Mouse (Mus musculus) limb, embryonic 13.5 days (tissue): ENCODE results near the gene Gm37240. TPM values are rescaled to one million over a fixed set of nuclear protein-coding genes. Genes with fewer than 3 reads are reported as not detected.

Source experiments
- ATAC-seq: fragments of 200-750 bp; cut with Nextera tagmentation; 2 replicates; pipeline ENCODE4 v1.8.0; 2017; ENCODE audit warnings: low read depth, moderate number of reproducible peaks, moderate TSS enrichment; ENCODE audit not compliant: low FRiP score
- H3K27ac ChIP-seq: fragments of 300-500 bp; sonication (generic); 2 replicates; pipeline ENCODE4 v1.5.1; 2015; ENCODE audit warnings: inconsistent platforms, mild to moderate bottlenecking, moderate library complexity
- H3K27me3 ChIP-seq: fragments of 300-500 bp; sonication (generic); 2 replicates; pipeline ENCODE4 v1.6.1; 2015; ENCODE audit warnings: mild to moderate bottlenecking, inconsistent platforms
- H3K36me3 ChIP-seq: fragments of 300-500 bp; sonication (generic); 2 replicates; pipeline ENCODE4 v1.6.1; 2015; ENCODE audit warnings: inconsistent platforms, mild to moderate bottlenecking, moderate library complexity
- H3K4me1 ChIP-seq: fragments of 300-500 bp; sonication (generic); 2 replicates; pipeline ENCODE4 v1.6.1; 2015; ENCODE audit warnings: inconsistent platforms
- H3K4me2 ChIP-seq: fragments of 300-500 bp; sonication (generic); replicated peaks from 2 replicates; pipeline ENCODE4 v1.6.1; 2015; ENCODE audit warnings: inconsistent platforms, mild to moderate bottlenecking, moderate library complexity
- H3K4me3 ChIP-seq: fragments of 300-500 bp; sonication (generic); 2 replicates; pipeline ENCODE4 v1.5.1; 2015; ENCODE audit warnings: moderate library complexity, mild to moderate bottlenecking, inconsistent platforms
- H3K9ac ChIP-seq: fragments of 300-500 bp; sonication (generic); 2 replicates; pipeline ENCODE4 v1.6.1; 2015; ENCODE audit warnings: mild to moderate bottlenecking, inconsistent platforms
- H3K9me3 ChIP-seq: fragments of 300-500 bp; sonication (generic); 2 replicates; pipeline ENCODE4 v1.6.1; 2016; ENCODE audit warnings: inconsistent platforms
- WGBS: fragments of 180-500 bp; shearing (Covaris S2); methylation state at CpG from one replicate; pipeline ENCODE4 v1.1.7; 2015; 5-methylcytosine and 5-hydroxymethylcytosine counted together
- polyA plus RNA-seq: library from polyadenylated mRNA; unstranded; fragments of >200 nt; fragmentation: Nextera tagmentation; extraction: Ambion mirVana; gene quantifications from 2 replicates; pipeline ENCODE4 v1.2.1, GENCODE M21; 2015

Gm37240 gene
- polyA plus RNA-seq, 1 experiment from 2014 or later = 6.1 TPM

GRCm38 (mm10) chr3:85275075-85275474 is 612.2 kb downstream of the Gm37240 start:
- no peak overlapping the region for H3K27ac ChIP-seq
- WGBS = 43% methylated on average over 10 of the region's 10 CpGs
- 0 out of 2 replicates have a peak, but pooled peaks cover 2% of the 10 kb centered on the region for H3K4me1 ChIP-seq
- H3K9me3 ChIP-seq = no peaks in the 10 kb centered on the region
- H3K4me2 ChIP-seq = no peak overlapping the region
- ATAC-seq = peak; percentile 64; the same call in 1 of the 2 replicates
- no peaks in the 10 kb centered on the region for H3K27me3 ChIP-seq
- no peaks in the 10 kb centered on the region for H3K36me3 ChIP-seq
- H3K9ac ChIP-seq = no peak overlapping the region
- H3K4me3 ChIP-seq = no peak overlapping the region

DNA sequence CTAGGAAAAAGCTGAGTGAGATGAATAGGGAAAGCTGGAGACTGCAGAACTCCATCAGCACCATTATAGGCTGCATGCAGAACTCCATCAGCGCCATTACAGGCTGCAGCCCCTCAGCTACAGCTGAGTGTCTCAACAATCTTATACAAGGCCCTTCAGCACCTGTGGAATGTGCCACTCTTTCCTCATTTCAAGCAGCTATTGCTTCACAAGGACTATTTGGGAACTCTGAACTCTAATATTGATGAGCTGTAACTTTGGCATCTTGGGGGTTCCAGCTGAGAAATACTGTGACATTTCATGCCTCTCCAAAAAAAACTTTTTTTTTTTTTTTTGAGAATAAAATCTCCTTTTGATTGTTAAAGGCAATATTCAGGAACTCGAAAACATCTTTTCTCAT is 615.8 kb downstream of the Gm37240 start:
- no peaks in the 10 kb centered on the region for H3K4me1 ChIP-seq
- no peak overlapping the region for H3K4me3 ChIP-seq
- H3K4me2 ChIP-seq = no peak overlapping the region
- H3K9ac ChIP-seq = no peak overlapping the region
- no peaks in the 10 kb centered on the region for H3K36me3 ChIP-seq
- 80% methylated on average over 2 of the region's 2 CpGs for WGBS
- H3K27me3 ChIP-seq = no peaks in the 10 kb centered on the region
- H3K9me3 ChIP-seq = no peaks in the 10 kb centered on the region
- no peak overlapping the region for H3K27ac ChIP-seq
- ATAC-seq = no peak

- 77% methylated on average over 2 of the region's 2 CpGs for whole genome bisulfite sequencing
- Histone ChIP-seq H3K9me3 (0 out of 2 replicates have a peak, but pooled peaks cover 3% of the 10 kb centered on the region), H3K27ac (no peak overlapping the region), H3K27me3 (no peaks in the 10 kb centered on the region), H3K4me3 (no peak overlapping the region), H3K9ac (no peak overlapping the region), H3K4me1 (no peaks in the 10 kb centered on the region), H3K36me3 (no peaks in the 10 kb centered on the region), H3K4me2 (no peak overlapping the region)
- ATAC-seq = no peak
Observed at GRCm38 (mm10) chr3:85264963-85265362, 622.4 kb downstream of the Gm37240 start.

GRCm38 (mm10) chr3:85264546-85264945 is 622.8 kb downstream of the Gm37240 start:
- H3K9ac ChIP-seq = no peak overlapping the region
- H3K4me3 ChIP-seq = no peak overlapping the region
- no peaks in the 10 kb centered on the region for H3K36me3 ChIP-seq
- no peaks in the 10 kb centered on the region for H3K4me1 ChIP-seq
- no peak overlapping the region for H3K4me2 ChIP-seq
- no peak for ATAC-seq
- H3K27ac ChIP-seq = no peak overlapping the region
- 0 out of 2 replicates have a peak, but pooled peaks cover 3% of the 10 kb centered on the region for H3K9me3 ChIP-seq
- 76% methylated on average over 6 of the region's 6 CpGs for WGBS
- no peaks in the 10 kb centered on the region for H3K27me3 ChIP-seq

GRCm38 (mm10) chr3:85254526-85254925 is 632.8 kb downstream of the Gm37240 start:
- Histone ChIP-seq H3K36me3 (no peaks in the 10 kb centered on the region), H3K4me3 (no peak overlapping the region), H3K27ac (no peak overlapping the region), H3K4me1 (no peaks in the 10 kb centered on the region), H3K9ac (no peak overlapping the region), H3K9me3 (no peaks in the 10 kb centered on the region), H3K4me2 (no peak overlapping the region), H3K27me3 (no peaks in the 10 kb centered on the region)
- whole genome bisulfite sequencing = 83% methylated on average over 5 of the region's 5 CpGs
- ATAC-seq = no peak

DNA sequence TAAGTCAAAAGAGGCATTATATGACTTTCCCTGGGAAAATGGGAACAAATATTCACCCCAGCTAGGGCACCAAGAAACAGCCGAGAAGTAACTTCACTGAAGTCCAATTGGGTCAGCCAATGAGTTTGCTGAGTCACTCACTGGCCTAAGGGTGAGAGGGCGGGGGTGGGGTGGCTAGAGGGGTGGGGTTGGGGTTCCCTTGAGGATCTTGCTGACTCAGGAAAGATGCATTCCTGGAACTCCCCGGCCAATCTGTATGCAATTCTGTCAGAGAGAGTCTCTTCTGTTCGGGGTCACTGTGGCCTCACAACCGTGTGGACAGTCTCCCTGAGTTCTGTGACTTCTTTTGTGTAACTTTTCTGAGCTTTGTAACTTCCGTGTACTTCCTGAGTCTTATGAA is 635.7 kb downstream of the Gm37240 start:
- 84% methylated on average over 6 of the region's 6 CpGs for WGBS

DNA sequence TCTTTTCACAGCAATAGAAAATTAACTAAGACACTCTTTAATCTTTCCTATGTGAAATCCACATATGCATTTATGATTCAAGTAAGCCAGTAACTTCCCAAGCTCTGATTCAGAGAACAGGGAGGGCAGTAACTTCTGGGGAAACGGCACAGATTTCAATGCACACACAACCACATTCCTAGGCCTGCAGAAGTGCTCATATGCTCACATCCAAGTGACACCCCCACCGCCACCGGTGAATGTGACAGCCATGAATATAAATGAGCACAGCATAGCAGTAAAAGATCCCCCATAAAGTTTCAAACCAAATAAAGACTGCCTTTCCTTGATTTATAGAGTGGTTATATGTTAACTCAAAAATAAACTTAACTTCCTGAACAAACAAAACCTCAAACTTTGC is 641.2 kb downstream of the Gm37240 start:
- no peak overlapping the region for H3K4me2 ChIP-seq
- WGBS = 55% methylated on average over 3 of the region's 3 CpGs
- ATAC-seq = no peak
- H3K36me3 ChIP-seq = no peaks in the 10 kb centered on the region
- no peak overlapping the region for H3K4me3 ChIP-seq
- H3K4me1 ChIP-seq = no peaks in the 10 kb centered on the region
- no peak overlapping the region for H3K27ac ChIP-seq
- no peaks in the 10 kb centered on the region for H3K9me3 ChIP-seq
- H3K9ac ChIP-seq = no peak overlapping the region
- no peaks in the 10 kb centered on the region for H3K27me3 ChIP-seq

More for the DNA sequence above, 635.7 kb downstream of the Gm37240 start:
- H3K9ac ChIP-seq = no peak overlapping the region
- H3K4me1 ChIP-seq = no peaks in the 10 kb centered on the region
- H3K27ac ChIP-seq = no peak overlapping the region
- H3K4me2 ChIP-seq = no peak overlapping the region
- H3K4me3 ChIP-seq = no peak overlapping the region
- H3K9me3 ChIP-seq = no peaks in the 10 kb centered on the region
- no peak for ATAC-seq
- H3K36me3 ChIP-seq = no peaks in the 10 kb centered on the region
- H3K27me3 ChIP-seq = no peaks in the 10 kb centered on the region

DNA sequence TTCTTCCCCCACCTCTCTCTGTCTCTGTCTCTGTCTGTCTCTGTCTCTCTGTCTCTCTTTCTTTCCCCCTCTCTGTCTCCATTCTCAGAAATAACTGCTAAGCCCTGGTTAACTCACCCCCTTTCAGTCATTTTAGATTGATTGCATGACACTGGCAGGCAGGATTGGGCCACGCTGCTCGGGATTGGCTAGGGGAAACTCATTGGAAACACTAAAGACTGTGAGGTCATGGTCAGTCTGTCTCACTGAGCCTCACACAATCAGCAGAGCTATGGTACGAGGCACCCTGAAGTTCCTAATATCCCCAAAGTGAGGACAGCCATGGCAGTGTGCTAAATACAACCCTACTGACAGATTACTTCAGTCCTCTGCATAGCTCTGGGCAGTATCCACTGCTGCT is 650.8 kb downstream of the Gm37240 start:
- H3K9ac ChIP-seq = no peak overlapping the region
- no peak overlapping the region for H3K4me3 ChIP-seq
- no peak overlapping the region for H3K4me2 ChIP-seq
- H3K36me3 ChIP-seq = no peaks in the 10 kb centered on the region
- WGBS = 68% methylated on average over 3 of the region's 3 CpGs
- H3K27me3 ChIP-seq = no peaks in the 10 kb centered on the region
- ATAC-seq = no peak
- H3K9me3 ChIP-seq = no peaks in the 10 kb centered on the region
- no peak overlapping the region for H3K27ac ChIP-seq
- H3K4me1 ChIP-seq = no peaks in the 10 kb centered on the region

DNA sequence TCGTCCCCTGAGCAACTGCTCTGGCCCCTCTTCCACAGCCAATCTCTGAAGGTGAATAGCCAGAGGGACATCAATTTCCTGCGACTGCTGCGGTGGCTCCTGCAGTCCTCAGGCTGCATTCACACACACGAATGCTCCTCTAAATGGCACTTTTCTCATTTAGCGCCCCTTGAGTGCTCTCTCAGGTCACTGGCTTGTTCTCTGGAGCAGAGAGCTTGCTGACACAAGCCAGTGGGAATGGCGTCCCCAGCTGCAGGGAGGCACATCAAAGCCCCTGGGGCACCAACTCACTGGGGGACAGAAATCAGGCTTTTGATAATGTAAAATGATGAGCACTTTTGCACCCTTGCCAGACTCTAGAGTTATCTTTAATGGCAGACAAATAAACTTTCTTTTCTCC is 654.5 kb downstream of the Gm37240 start:
- no peaks in the 10 kb centered on the region for H3K9me3 ChIP-seq
- H3K9ac ChIP-seq = no peak overlapping the region
- WGBS = 31% methylated on average over 6 of the region's 6 CpGs
- H3K36me3 ChIP-seq = no peaks in the 10 kb centered on the region
- no peak for ATAC-seq
- no peaks in the 10 kb centered on the region for H3K4me1 ChIP-seq
- no peaks in the 10 kb centered on the region for H3K27me3 ChIP-seq
- no peak overlapping the region for H3K27ac ChIP-seq
- no peak overlapping the region for H3K4me3 ChIP-seq
- no peak overlapping the region for H3K4me2 ChIP-seq

DNA sequence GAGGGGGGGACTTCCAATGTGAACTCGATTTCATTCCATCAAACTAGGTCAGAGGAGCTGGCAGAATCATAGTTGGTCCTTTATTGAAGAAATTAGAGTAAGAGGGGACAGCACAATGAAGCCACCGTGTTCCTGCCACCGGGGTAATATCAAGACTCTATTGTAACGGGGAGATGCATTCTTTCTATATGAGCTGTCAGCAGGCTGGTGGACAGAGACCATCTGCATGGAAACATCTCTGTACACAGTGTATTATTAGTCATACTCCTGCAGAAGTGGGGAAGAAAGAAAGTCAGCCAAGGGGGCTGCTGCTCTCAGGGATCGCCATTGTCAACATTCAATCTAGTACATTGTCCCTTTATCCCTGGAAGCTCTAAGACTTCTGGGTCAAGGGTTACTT is 665.3 kb downstream of the Gm37240 start:
- no peak for ATAC-seq
- Histone ChIP-seq H3K36me3 (no peaks in the 10 kb centered on the region), H3K4me1 (no peaks in the 10 kb centered on the region), H3K27ac (no peak overlapping the region), H3K9ac (no peak overlapping the region), H3K9me3 (no peaks in the 10 kb centered on the region), H3K4me3 (no peak overlapping the region), H3K27me3 (no peaks in the 10 kb centered on the region), H3K4me2 (no peak overlapping the region)
- WGBS = 89% methylated on average over 5 of the region's 5 CpGs

DNA sequence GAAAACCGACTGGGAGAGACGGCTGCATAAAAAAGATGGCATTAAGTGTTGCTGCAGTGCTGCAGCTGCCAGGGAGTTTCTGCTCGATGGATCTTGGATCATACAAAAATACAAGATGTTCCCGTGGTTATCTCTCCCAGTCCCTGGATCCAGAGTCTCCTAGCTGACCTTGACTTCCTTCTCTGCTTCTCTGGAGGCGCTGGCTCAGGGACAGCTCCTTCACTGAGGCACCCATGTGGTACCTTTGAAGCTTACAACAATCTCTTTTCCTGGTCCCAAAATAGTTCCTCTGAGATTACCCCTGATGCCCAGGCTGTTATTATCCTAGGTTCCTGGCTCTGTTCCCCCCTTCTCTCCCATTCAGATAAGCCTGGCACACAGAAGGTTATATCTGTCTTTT is 672.4 kb downstream of the Gm37240 start:
- Histone ChIP-seq H3K9me3 (no peaks in the 10 kb centered on the region), H3K27me3 (no peaks in the 10 kb centered on the region), H3K4me1 (peaks cover 3% of the 10 kb centered on the region; the same call in 1 of the 2 replicates), H3K36me3 (no peaks in the 10 kb centered on the region), H3K4me2 (no peak overlapping the region), H3K9ac (no peak overlapping the region), H3K27ac (no peak overlapping the region), H3K4me3 (no peak overlapping the region)
- WGBS = 82% methylated on average over 5 of the region's 5 CpGs
- ATAC-seq = no peak

DNA sequence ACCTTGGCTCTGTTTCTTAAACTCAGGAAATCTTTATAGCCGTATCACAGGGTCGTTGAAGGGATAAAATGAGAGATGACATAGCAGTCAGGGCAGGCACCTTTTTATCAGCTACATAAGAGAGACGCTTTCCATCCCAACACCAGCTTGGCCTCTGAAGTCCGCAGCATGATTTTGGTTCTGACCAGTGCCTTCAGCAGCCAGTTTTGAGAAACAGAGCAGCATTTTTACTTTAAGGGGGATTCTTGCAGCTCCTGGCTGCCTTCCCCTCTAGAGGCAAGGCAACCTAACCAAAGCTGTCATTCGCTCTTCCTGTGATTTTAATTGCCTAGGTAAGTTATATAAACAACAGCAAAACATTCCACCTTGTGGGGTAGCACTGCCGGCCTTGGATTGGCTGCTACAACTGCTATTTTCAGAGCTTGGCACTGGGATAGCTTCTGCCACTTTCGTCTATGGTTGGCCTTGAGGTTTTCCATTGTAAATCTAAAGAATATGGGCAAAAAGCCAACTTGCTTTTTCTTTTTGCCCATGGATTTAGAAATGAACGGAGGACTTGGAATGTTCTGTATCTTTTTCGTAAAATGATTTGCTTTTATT is 674.5 kb downstream of the Gm37240 start:
- Histone ChIP-seq H3K27me3 (no peaks in the 10 kb centered on the region), H3K4me1 (peaks cover 3% of the 10 kb centered on the region; the same call in 1 of the 2 replicates), H3K9ac (no peak overlapping the region), H3K36me3 (no peaks in the 10 kb centered on the region), H3K9me3 (no peaks in the 10 kb centered on the region), H3K27ac (no peak overlapping the region), H3K4me3 (no peak overlapping the region), H3K4me2 (no peak overlapping the region)
- no peak for ATAC-seq
- 61% methylated on average over 9 of the region's 9 CpGs for WGBS
